Mouse (Mus musculus) small intestine, adult 2 months (tissue): ENCODE measurements around the gene Zfp292. TPM values are rescaled to one million over a fixed set of nuclear protein-coding genes. Genes with fewer than 3 reads are reported as not detected.
A peak's percentile ranks its signal among the peaks of the same experiment; 100 is the strongest.

Experiments used
- H3K27ac ChIP-seq: fragments of 200-500 bp; 2 replicates; pipeline ENCODE4 v1.5.1; 2012; ENCODE audit warnings: low read depth, low read length, control low read depth, inconsistent platforms; ENCODE audit not compliant: insufficient read depth
- H3K27me3 ChIP-seq: fragments of 200-500 bp; 2 replicates; pipeline ENCODE4 v1.6.1; 2012; ENCODE audit warnings: mild to moderate bottlenecking, moderate library complexity, low read length, inconsistent platforms; ENCODE audit not compliant: control insufficient read depth, insufficient read depth
- H3K36me3 ChIP-seq: fragments of 200-500 bp; 2 replicates; pipeline ENCODE4 v1.6.1; 2012; ENCODE audit warnings: mild to moderate bottlenecking, low read length, control low read depth, inconsistent platforms; ENCODE audit not compliant: control insufficient read depth, insufficient read depth
- H3K4me1 ChIP-seq: fragments of 200-500 bp; 2 replicates; pipeline ENCODE4 v1.6.1; 2012; ENCODE audit warnings: low read length, inconsistent platforms, mixed read lengths; ENCODE audit not compliant: control insufficient read depth, insufficient read depth, insufficient read length
- H3K4me3 ChIP-seq: fragments of 200-500 bp; 2 replicates; pipeline ENCODE4 v1.5.1; 2012; ENCODE audit warnings: low read depth, mild to moderate bottlenecking, control low read depth, inconsistent platforms, low read length, moderate library complexity
- CTCF ChIP-seq: fragments of 200-500 bp; IDR thresholded peaks from 2 replicates; pipeline ENCODE4 v1.5.1; 2012; ENCODE audit warnings: low read depth, mild to moderate bottlenecking, control low read depth, inconsistent platforms, low read length, moderate library complexity, mixed read lengths; ENCODE audit not compliant: insufficient replicate concordance, insufficient read length; ENCODE audit errors: extremely low read depth
- POLR2A ChIP-seq: fragments of 200-500 bp; IDR thresholded peaks from 2 replicates; pipeline ENCODE4 v1.6.1; 2012; ENCODE audit warnings: low read depth, mild to moderate bottlenecking, control low read depth, inconsistent platforms, low read length, moderate library complexity
- WGBS: fragments of 180-500 bp; shearing (Covaris S2); methylation state at CpG from one replicate; pipeline ENCODE4 v1.1.7; 2018; 5-methylcytosine and 5-hydroxymethylcytosine counted together
- polyA plus RNA-seq: library from polyadenylated mRNA; depleted of rRNA; stranded (reverse); fragments of >200 nt; gene quantifications from 2 replicates; pipeline ENCODE4 v1.2.3, GENCODE M21; 2012

Gene Zfp292
- polyA plus RNA-seq, 1 experiment: 0.94 TPM

DNA sequence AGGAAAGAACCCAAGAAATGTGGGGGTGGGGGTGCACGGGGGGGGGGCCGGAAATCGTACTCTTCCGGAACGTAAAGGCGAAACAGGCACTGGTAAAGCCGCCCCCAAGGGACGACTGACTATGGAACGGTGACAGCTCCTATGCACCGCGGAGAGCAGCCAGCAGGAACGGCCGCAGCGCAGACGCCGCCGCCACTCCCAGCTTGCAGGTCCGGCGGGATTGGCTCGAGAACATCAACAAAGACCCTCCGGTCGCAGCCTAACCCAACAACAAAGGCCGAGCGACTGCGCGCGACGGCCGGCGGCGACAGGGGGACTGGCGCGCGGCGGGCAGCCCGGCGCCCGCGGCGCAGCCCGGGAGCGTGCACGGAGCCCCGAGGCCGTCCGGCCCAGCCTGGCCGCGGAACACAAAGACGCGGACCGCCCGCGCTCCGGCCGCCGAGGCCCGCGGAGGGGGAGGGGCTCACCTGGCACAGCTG is 430 bp downstream of the Zfp292 start:
- under 1% methylated on average over 58 of the region's 58 CpGs for WGBS
- TF ChIP-seq POLR2A (no peak), CTCF (no peak)
- no peaks in the 10 kb centered on the region for H3K27me3 ChIP-seq
- H3K4me1 ChIP-seq: peaks cover 11% of the 10 kb centered on the region
- H3K4me3 ChIP-seq: peak overlapping the region; percentile 81
- no peaks in the 10 kb centered on the region for H3K36me3 ChIP-seq
- peak overlapping the region; percentile 85 for H3K27ac ChIP-seq

DNA sequence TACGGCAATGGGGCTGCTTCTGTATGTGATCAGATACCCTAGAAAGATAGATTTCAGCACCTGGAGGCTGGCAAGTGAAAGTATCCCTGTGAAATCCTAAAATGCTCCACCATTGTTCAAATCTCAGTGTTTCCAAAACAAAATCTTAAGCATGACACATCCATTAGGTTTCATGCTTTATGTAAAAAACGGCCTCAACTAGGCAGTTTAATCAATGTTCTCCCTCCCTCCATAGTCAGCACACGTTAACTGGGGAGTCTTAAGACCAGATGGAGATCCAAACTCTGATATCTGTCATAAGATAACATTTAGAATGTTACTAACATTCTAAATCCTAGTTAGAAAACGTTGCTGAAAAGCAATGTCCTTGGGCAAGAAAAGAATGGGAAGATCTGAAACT is 909 bp downstream of the Zfp292 start:
- H3K27me3 ChIP-seq: no peaks in the 10 kb centered on the region
- 5% methylated on average over 4 of the region's 4 CpGs for WGBS
- peaks cover 11% of the 10 kb centered on the region for H3K4me1 ChIP-seq
- H3K4me3 ChIP-seq: peak overlapping the region; percentile 81; the same call in 1 of the 2 replicates
- no peak overlapping the region for H3K27ac ChIP-seq
- H3K36me3 ChIP-seq: no peaks in the 10 kb centered on the region
- TF ChIP-seq POLR2A (no peak), CTCF (no peak)

DNA sequence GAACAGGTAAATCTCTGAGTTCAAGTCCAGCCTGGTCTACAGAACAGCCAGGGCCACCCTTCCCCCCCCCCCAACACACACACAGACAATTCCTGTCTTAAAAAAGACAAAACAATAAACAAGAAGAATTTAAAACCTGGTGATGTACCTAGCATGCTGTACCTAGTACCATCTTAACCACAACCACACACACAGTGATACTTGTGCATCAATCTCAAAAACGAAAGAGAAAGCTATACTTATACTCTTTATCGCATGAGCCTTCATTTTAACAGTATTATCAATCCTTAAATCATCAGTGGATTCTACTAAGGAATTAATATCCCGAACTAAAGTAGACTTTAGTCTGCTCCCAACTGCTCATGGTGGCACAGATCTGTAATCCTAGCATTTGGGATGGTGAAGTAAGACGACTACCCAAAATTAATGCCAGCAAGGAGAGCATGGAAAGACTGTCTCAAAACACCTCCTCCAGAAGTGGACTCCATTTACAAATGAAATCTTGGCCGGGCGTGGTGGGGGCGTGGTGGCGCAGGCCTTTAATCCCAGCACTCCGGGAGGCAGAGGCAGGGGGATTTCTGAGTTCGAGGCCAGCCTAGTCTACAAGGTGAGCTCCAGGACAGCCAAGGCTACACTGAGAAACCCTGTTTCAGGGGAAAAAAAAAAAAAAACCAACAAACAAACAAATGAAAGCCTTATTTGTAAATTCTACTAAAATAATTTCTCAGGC is 1.7 kb downstream of the Zfp292 start:
- H3K36me3 ChIP-seq: no peaks in the 10 kb centered on the region
- 28% methylated on average over 10 of the region's 10 CpGs for WGBS
- H3K27me3 ChIP-seq: no peaks in the 10 kb centered on the region
- peaks cover 10% of the 10 kb centered on the region for H3K4me1 ChIP-seq
- peak overlapping the region; percentile 47 for H3K4me3 ChIP-seq
- TF ChIP-seq CTCF (no peak), POLR2A (no peak)
- no peak overlapping the region for H3K27ac ChIP-seq

DNA sequence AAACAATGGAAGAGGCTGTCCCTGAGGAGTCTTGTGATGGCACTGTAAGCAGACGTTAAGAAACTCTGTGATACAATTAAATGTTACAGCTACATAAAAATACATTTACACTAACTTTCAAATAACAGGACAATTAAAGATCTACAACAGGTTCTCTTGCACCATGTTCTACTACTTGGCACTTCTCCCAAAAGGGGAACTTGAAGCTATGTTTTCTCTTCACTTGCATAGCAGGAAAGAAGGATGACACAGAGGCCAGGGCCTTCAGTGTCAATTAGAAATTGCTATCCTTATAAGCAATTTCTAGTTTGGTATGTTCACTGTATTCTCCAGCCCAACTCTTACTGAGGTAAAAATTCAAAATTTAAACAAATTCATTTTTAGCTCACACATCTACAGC is 8.5 kb downstream of the Zfp292 start:
- H3K4me1 ChIP-seq: peaks cover 9% of the 10 kb centered on the region; the same call in 1 of the 2 replicates
- H3K4me3 ChIP-seq: no peak overlapping the region
- H3K27me3 ChIP-seq: no peaks in the 10 kb centered on the region
- H3K36me3 ChIP-seq: no peaks in the 10 kb centered on the region
- TF ChIP-seq POLR2A (no peak), CTCF (no peak)
- WGBS: 31% methylated on average over 1 of the region's 1 CpGs
- H3K27ac ChIP-seq: no peak overlapping the region

DNA sequence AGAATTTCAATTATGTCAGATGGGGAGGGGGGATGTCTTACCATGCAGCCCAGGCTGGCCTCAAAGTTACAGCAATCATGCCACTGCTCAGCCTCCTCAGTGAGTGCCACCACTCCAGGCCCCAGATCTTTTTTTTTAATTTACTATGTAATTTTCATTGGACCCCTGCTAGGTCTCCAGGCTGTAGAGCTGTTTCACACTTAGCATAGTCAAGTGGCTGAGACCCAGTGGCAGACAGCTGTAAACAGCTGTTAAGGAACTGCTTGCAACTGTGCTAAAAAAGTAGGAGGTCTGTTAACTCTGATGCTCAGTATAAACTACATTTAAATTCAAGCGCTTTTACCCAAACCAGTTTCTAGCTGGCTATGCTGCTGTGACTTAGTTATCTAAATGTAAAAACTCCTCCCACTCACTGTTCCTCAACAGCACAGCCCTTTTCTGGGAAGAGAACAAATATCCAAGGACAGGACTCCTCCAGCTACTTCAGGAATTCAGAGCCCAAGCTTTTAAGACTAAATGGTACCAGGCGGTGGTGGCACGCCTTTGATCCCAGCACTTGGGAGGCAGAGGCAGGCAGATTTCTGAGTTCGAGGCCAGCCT is 9.8 kb downstream of the Zfp292 start:
- 86% methylated on average over 4 of the region's 4 CpGs for WGBS
- Histone ChIP-seq H3K27ac (no peak overlapping the region), H3K4me3 (no peak overlapping the region), H3K36me3 (no peaks in the 10 kb centered on the region), H3K4me1 (peaks cover 9% of the 10 kb centered on the region; the same call in 1 of the 2 replicates), H3K27me3 (no peaks in the 10 kb centered on the region)
- TF ChIP-seq POLR2A: no peak
- no peak for TF ChIP-seq CTCF

DNA sequence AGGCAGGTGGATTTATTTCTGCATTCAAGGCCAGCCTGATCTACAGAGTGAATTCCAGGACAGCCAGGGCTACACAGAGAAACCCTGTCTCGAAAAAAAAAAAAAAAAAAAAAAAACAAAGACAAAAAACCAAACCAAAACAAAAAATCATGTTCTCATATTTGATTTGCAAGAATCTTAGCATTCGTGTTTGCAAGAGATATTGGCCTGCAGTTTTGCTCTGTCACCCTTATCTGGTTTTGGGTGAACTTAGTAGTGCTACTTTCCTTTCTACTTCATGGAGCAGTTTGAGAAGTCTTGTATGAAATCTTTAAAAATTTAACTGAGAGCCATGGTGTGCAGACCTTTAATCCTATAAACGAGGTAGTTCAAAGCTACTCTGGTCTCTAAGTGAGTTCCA is 12.9 kb downstream of the Zfp292 start:
- Histone ChIP-seq H3K27ac (no peak overlapping the region), H3K36me3 (no peaks in the 10 kb centered on the region), H3K4me1 (peaks cover 12% of the 10 kb centered on the region; the same call in 1 of the 2 replicates), H3K4me3 (no peak overlapping the region), H3K27me3 (no peaks in the 10 kb centered on the region)
- TF ChIP-seq CTCF (no peak), POLR2A (no peak)
- 53% methylated on average over 3 of the region's 3 CpGs for WGBS

DNA sequence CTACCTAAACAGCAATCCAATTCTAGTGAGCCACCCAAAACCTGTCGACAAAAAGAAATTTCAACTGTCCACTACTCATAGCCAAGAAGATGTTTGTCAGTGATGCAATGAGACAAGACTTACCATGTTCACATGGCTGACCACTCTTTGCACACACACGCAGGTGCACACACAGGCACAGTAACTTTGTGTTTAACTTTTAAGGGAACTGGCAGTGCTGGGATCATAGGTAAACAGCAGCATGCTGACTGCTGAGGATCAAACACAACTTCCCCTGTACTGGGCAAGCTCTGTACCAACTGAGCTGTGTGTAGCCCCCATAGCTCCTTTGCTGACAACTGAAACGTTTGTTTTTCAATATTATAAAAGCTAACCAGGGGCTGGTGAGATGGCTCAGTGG is 21.3 kb downstream of the Zfp292 start:
- 58% methylated on average over 3 of the region's 3 CpGs for WGBS
- Histone ChIP-seq H3K4me1 (peaks cover 2% of the 10 kb centered on the region; the same call in 1 of the 2 replicates), H3K4me3 (no peak overlapping the region), H3K27me3 (no peaks in the 10 kb centered on the region), H3K27ac (no peak overlapping the region), H3K36me3 (no peaks in the 10 kb centered on the region)
- no peak for TF ChIP-seq CTCF
- no peak for TF ChIP-seq POLR2A
